Mouse (Mus musculus) thymus, adult 2 months (tissue): ENCODE data around the gene Gm17720.

ENCODE experiments used
- CTCF ChIP-seq: fragments of 200-500 bp; IDR thresholded peaks from 2 replicates; pipeline ENCODE4 v1.5.1; 2012; ENCODE audit warnings: mild to moderate bottlenecking, control low read depth, low read length, moderate library complexity, borderline replicate concordance; ENCODE audit not compliant: control insufficient read depth, poor library complexity, insufficient read depth; ENCODE audit errors: extremely low read depth
- POLR2A ChIP-seq: fragments of 200-500 bp; IDR thresholded peaks from 2 replicates; pipeline ENCODE4 v1.6.1; 2012; ENCODE audit warnings: mild to moderate bottlenecking, low read length, control low read depth, moderate library complexity; ENCODE audit not compliant: control insufficient read depth, poor library complexity, insufficient read depth; ENCODE audit errors: extremely low read depth

- TF ChIP-seq CTCF (no peak), POLR2A (no peak)
Measured at GRCm38 (mm10) chr8:110140156-110140555, 37.6 kb upstream of the Gm17720 start.
